Mouse (Mus musculus) CD4-positive, CD25-positive, alpha-beta regulatory T cell, adult 2 months (primary cell): ENCODE data around the gene Gadl1.

ENCODE experiments used
- DNase-seq: peaks from one replicate; pipeline ENCODE4 v3.0.0-alpha.2; 2012; ENCODE audit warnings: low read depth, low spot score

Gadl1 gene

GRCm38 (mm10) chr9:115936350-115936749 is 27.1 kb downstream of the Gadl1 start:
- no peak for DNase-seq

GRCm38 (mm10) chr9:115937915-115938314 is 28.7 kb downstream of the Gadl1 start:
- DNase-seq = no peak

GRCm38 (mm10) chr9:115939420-115939819 is 30.2 kb downstream of the Gadl1 start:
- no peak for DNase-seq

- DNase-seq = no peak
Observed at GRCm38 (mm10) chr9:115941171-115941570, 31.9 kb downstream of the Gadl1 start.

- no peak for DNase-seq
Observed at GRCm38 (mm10) chr9:115942486-115942885, 33.2 kb downstream of the Gadl1 start.

- peak; percentile 2 for DNase-seq
Observed at GRCm38 (mm10) chr9:115942989-115943388, 33.7 kb downstream of the Gadl1 start.

- no peak for DNase-seq
Observed at GRCm38 (mm10) chr9:115943577-115944320, 34.5 kb downstream of the Gadl1 start.

- DNase-seq = no peak
Observed at GRCm38 (mm10) chr9:115965056-115965455, 55.8 kb downstream of the Gadl1 start.

- no peak for DNase-seq
Observed at GRCm38 (mm10) chr9:115966116-115966515, 56.9 kb downstream of the Gadl1 start.

GRCm38 (mm10) chr9:115966746-115967145 is 57.5 kb downstream of the Gadl1 start:
- no peak for DNase-seq

GRCm38 (mm10) chr9:115967638-115968037 is 58.4 kb downstream of the Gadl1 start:
- no peak for DNase-seq

- no peak for DNase-seq
Observed at GRCm38 (mm10) chr9:115976901-115977300, 67.6 kb downstream of the Gadl1 start.

GRCm38 (mm10) chr9:115977598-115978240 is 68.5 kb downstream of the Gadl1 start:
- DNase-seq = no peak

- no peak for DNase-seq
Observed at GRCm38 (mm10) chr9:115978478-115978877, 69.2 kb downstream of the Gadl1 start.

GRCm38 (mm10) chr9:115990661-115991060 is 81.4 kb downstream of the Gadl1 start:
- peak; percentile 24 for DNase-seq

GRCm38 (mm10) chr9:115994772-115995171 is 85.5 kb downstream of the Gadl1 start:
- DNase-seq = no peak

GRCm38 (mm10) chr9:115995856-115996560 is 86.8 kb downstream of the Gadl1 start:
- DNase-seq = no peak

- DNase-seq = no peak
Observed at GRCm38 (mm10) chr9:115998383-115998782, 89.1 kb downstream of the Gadl1 start.

- peak; percentile 49 for DNase-seq
Observed at GRCm38 (mm10) chr9:115999361-115999990, 90.2 kb downstream of the Gadl1 start.

- no peak for DNase-seq
Observed at GRCm38 (mm10) chr9:116013911-116014310, 104.7 kb downstream of the Gadl1 start.

- DNase-seq = no peak
Observed at GRCm38 (mm10) chr9:116016221-116016620, 107.0 kb downstream of the Gadl1 start.

- DNase-seq = no peak
Observed at GRCm38 (mm10) chr9:116017091-116017490, 107.8 kb downstream of the Gadl1 start.
